Mouse (Mus musculus): ENCODE measurements at regions not wholly inside any gene's neighbourhood (a gene's known extent, or its start where the extent isn't known, plus 50 kb on each side); places are given as distances from the start of the nearest gene placed in this dataset.

- peak; percentile 14 for DNase-seq (ENCODE audit: low read depth)
These were observed 190.6 kb upstream of the Adamts9 start for GRCm38 (mm10) chr6:93133940-93134339.

DNA sequence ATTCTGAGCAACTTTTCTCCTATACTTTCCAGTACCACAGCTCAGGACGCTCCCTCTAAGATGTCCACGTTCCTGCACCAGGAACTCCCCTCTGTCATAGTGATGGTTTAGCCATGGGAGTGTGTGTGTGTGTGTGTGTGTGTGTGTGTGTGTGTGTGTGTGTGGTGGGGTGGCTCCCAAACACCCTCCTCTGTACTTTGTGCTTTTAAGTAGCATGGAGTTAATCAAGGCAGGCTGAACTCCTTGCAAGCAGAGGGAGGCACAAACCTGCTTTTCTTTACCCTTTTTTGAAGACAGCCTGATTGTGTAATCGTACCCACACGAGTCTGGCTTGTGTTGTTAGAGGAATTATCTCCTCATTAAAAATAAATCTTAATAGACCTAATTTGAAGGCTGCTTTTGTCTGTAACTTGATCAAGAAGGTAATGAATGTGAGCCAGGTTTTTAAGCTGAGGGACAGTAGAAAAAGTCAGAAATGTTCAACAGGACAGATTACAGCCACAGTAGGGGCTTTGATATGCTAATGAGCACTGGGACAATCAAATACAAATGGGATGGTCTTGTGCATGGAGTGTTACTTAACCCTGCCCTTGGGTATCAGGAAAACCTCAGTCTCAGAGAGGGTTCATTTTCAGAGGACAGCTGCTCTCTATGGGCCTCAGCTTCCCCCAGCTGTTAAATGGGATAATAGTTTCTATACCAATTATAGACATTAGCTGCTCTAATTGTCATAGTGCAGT is 187.8 kb upstream of the Adamts9 start:
- DNase-seq (ENCODE audit: low read depth) = no peak

DNA sequence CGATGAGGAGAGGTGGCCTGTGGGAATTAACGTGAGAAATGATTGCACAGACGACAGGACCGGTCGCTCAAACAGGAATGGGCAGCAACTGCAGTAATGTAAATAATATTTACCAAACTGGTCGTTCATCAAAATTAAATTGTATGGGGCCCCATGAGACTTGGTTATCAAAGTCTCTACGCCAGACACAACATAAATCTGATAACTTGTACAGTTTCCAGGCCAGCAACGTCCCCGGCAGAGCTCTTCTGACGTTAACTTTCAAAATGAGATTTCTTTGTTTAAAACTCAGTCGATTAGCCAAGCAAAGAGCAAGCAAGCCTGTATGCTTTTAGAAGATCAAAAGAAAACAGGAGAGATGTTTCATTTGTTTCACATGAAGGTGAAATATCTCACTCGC is 176.2 kb upstream of the Adamts9 start:
- DNase-seq (ENCODE audit: low read depth) = no peak

GRCm38 (mm10) chr6:93113361-93113760 is 170.1 kb upstream of the Adamts9 start:
- no peak for DNase-seq (ENCODE audit: low read depth)

GRCm38 (mm10) chr6:93094730-93095360 is 151.6 kb upstream of the Adamts9 start:
- DNase-seq (ENCODE audit: low read depth) = no peak

GRCm38 (mm10) chr6:93093770-93094169 is 150.5 kb upstream of the Adamts9 start:
- no peak for DNase-seq (ENCODE audit: low read depth)

- no peak for DNase-seq (ENCODE audit: low read depth)
These were observed 144.0 kb upstream of the Adamts9 start for GRCm38 (mm10) chr6:93087329-93087728.

DNA sequence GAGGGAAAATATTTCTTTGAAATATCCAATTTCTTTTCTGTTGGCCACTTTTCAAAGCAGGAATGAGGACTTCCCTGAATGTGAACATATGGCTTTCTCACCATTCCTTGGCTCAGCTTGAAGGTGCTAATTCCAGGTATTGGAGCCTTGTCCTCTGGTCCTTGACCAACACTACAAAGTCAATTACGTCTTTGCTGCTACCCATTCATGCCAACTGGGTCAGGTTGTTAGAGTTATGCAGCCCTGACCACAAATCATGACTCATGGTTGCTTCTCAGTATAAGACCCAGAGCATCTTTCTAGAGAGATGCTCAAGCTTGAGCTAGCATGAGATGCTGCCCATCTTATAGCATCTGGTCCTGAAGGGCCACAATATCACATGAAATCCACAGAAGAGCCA is 141.0 kb upstream of the Adamts9 start:
- no peak for DNase-seq (ENCODE audit: low read depth)

- DNase-seq (ENCODE audit: low read depth) = no peak
These were observed 140.4 kb upstream of the Adamts9 start for GRCm38 (mm10) chr6:93083716-93084115.

GRCm38 (mm10) chr6:93082205-93082604 is 138.9 kb upstream of the Adamts9 start:
- DNase-seq (ENCODE audit: low read depth) = no peak

GRCm38 (mm10) chr6:93076681-93077080 is 133.4 kb upstream of the Adamts9 start:
- no peak for DNase-seq (ENCODE audit: low read depth)

DNA sequence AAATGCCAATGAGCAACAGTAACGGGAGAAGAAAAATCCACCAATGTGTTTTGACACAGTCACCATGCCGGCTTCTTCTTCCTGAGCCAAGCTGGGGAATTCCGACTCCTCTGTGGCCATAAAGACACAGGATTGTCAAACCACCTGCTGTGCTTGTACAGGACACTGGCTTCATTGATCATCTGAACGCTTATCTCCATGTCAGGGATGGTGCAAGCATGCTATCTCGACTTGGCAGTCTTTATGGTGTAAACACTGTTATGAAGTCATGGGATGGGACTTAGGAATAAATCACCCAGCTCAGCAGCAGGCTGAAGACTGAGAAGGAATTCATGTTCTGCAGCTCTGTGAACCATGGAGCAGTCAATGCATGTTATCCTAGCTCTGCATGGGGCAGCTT is 132.6 kb upstream of the Adamts9 start:
- no peak for DNase-seq (ENCODE audit: low read depth)

GRCm38 (mm10) chr6:93075011-93075410 is 131.7 kb upstream of the Adamts9 start:
- no peak for DNase-seq (ENCODE audit: low read depth)

DNA sequence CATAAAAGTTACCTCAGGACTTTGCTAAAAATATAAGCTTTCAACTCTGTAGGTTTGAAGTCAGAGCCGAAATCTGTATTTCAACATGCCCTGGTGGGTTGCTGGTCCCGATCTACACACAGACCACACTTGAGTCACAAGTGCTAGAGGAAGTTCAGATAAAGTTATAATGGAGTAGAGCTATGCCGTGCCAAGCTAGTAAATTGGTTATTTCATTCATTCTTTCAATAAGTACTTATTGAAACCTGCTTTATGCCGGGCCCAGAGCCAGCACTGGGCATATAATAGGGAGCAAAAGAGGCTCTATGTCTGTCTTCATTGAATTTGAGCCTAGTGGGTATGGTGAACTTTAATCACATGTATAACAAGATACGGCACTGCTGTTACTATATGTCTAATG is 127.6 kb upstream of the Adamts9 start:
- DNase-seq (ENCODE audit: low read depth) = no peak

DNA sequence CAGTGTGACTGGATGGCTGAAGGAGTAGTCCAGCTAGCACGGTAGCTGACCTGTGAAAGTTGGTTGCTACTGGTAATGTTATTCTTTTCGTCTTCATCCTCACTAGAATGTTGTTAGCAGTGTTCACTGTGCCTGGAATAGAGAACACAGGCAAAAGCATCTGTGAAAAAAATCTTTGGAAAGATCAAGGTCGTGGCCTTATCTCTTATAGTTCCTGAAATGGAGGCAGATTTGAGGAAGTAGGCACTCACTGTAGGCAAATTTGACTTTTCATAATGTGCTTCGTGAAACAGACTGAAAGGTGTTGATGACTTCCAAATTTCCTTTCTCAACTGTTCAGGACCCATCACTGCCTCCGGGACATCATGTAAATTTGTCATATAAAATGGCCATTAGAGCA is 124.5 kb upstream of the Adamts9 start:
- no peak for DNase-seq (ENCODE audit: low read depth)

- no peak for DNase-seq (ENCODE audit: low read depth)
These were observed 123.5 kb upstream of the Adamts9 start for GRCm38 (mm10) chr6:93066553-93067376.

DNA sequence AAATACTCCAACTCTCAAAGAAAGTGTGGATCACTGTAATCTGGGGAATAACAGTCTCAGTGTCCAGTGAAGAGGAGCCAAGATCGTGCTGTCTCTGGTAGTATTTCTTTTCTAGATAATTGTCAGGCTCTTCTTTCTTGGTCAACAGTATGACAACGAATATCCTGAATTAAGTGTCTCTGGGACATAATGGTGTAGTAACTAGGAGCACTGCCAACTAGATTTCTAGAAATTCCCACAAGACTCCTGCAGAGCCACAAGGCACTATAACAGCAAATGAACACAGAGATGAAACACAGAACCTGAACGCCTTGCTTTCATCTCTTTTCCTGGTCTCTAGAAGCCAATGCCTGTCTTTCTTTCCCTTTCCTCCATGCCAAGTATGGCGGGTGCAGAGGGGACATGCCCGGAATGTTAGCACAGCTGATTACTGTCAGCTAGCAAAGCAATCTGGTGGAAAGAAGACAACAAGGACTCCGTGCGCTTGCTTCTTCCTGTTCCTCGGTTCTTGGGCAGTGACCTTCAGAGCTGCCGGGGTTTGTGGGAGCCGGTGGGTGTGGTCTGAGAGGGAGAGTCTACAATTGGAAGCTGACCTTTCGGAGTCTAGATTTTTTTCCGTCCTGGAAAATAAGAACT is 122.7 kb upstream of the Adamts9 start:
- DNase-seq (ENCODE audit: low read depth) = no peak

- no peak for DNase-seq (ENCODE audit: low read depth)
These were observed 122.1 kb upstream of the Adamts9 start for GRCm38 (mm10) chr6:93065366-93065765.

DNA sequence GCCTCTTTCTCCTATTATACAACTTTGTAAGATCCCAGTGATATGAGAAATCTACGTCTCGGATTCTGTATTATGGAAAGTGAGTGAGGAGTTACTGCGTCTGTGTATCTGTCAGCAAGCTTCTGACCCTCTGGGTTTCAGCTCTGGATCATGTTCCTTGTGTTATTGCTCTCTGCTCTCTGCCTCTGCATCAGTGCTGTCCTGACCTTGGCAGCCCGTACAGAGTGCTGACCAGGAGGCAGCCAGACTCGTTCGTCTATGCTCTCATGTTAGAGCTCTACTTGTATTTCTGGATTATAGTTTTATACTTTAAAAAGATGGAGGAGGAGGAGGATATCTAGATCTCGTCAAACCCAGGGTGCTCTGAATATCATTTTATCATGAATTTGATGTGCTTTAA is 121.1 kb upstream of the Adamts9 start:
- DNase-seq (ENCODE audit: low read depth) = no peak

DNA sequence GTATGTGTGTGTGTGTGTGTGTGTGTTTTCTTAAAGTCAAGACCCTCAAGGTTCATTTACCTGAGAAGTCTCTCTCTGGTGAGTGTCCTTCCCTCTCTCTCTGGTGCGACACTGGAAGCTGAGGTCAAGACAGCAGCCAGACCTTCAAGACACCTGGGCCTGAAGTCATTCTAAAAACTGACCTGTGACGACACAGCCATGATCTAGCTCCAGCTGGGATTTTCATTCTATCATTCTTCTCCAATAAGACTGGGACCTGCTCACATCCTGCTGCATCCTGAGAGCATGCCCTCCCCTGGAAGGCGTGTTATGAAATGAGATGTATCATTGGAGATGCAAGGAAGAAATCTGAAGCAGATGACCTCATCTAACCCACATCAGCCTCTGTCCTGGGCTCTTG is 118.4 kb upstream of the Adamts9 start:
- DNase-seq (ENCODE audit: low read depth) = no peak

- DNase-seq (ENCODE audit: low read depth) = no peak
These were observed 102.2 kb upstream of the Adamts9 start for GRCm38 (mm10) chr6:93045524-93045923.

GRCm38 (mm10) chr6:93041041-93041440 is 97.7 kb upstream of the Adamts9 start:
- peak; percentile 23 for DNase-seq (ENCODE audit: low read depth)

All from fibroblast of lung, adult 2 months (primary cell).